Mouse (Mus musculus) MEL (cell line): ENCODE measurements around the gene Hrh3.

ENCODE experiments used
- EP300 ChIP-seq, 2 experiments: IDR thresholded peaks; 2 replicates each; pipeline ENCODE4 v1.6.1; 2011; ENCODE audit warnings: improper control_type of control experiment in 2 of 2, low read length in 2 of 2, low read depth in 1 of 2, mild to moderate bottlenecking in 1 of 2
- MAFK ChIP-seq: IDR thresholded peaks from 2 replicates; pipeline ENCODE4 v1.6.1; 2011; ENCODE audit warnings: low read depth, mild to moderate bottlenecking, low read length, improper control_type of control experiment, borderline replicate concordance
- POLR2A ChIP-seq, 2 experiments: IDR thresholded peaks; 2 replicates each; pipeline ENCODE4 v1.6.1; 2011 to 2012; ENCODE audit warnings: low read length in 2 of 2, mild to moderate bottlenecking in 2 of 2, control low read depth in 1 of 2, improper control_type of control experiment in 1 of 2, low read depth in 1 of 2, moderate library complexity in 1 of 2; ENCODE audit not compliant: control insufficient read depth in 1 of 2, insufficient read depth in 1 of 2, poor library complexity in 1 of 2
- TAL1 ChIP-seq: IDR thresholded peaks from 2 replicates; pipeline ENCODE4 v1.6.1; 2012; ENCODE audit warnings: mild to moderate bottlenecking, inconsistent platforms, low read length, moderate library complexity, mixed read lengths

DNA sequence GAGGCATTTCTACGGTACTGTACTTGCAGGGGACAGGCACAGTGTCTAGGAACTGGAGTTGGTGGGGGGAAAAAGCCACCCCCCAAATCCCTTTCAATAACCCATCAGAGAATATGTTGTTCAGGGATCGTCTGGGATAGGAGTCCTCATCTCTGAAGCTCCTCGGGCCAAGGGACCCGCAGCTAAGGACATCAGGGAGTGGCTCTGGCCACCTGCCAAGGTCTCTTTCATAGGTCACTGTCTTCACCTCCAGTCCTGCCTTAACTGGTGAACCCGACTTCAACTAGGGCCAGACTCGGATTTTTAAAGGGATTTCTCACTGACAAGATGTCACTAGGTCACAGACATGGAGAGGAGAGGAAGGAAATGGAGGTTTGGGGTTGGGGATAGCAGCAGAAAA is 4.0 kb upstream of the Hrh3 start:
- TF ChIP-seq EP300 (IDR thresholded peaks at IDR 0.05; ENCODE audit: low read depth in 1 of 2, low read length in 2 of 2) (no peak), MAFK (no peak), TAL1 (no peak), POLR2A (IDR thresholded peaks at IDR 0.05; ENCODE audit: control insufficient read depth in 1 of 2, insufficient read depth in 1 of 2, low read depth in 1 of 2, low read length in 2 of 2, poor library complexity in 1 of 2) (no peak)
